Mouse (Mus musculus) CH12.LX (cell line): Measurements from ENCODE around the gene Gas7. TPM values are rescaled to one million over a fixed set of nuclear protein-coding genes. Genes with fewer than 3 reads are reported as not detected.

Source experiments
- DNase-seq: peaks from one replicate; pipeline ENCODE4 v3.0.0-alpha.2; 2013; ENCODE audit errors: extremely low read depth
- H3K27ac ChIP-seq: 2 replicates; pipeline ENCODE4 v1.5.1; 2012; ENCODE audit warnings: low read depth, mild to moderate bottlenecking, control low read depth, moderate library complexity; ENCODE audit not compliant: insufficient read depth
- H3K27me3 ChIP-seq: replicated peaks from 2 replicates; pipeline ENCODE3; 2012; ENCODE audit warnings: inconsistent platforms
- H3K36me3 ChIP-seq, 2 experiments: replicated peaks in 1 of 2; 2 replicates each; pipeline versions ENCODE3 to v1.6.1; 2012; ENCODE audit warnings: inconsistent platforms in 1 of 2, low read length in 1 of 2, mild to moderate bottlenecking in 1 of 2, mixed read lengths in 1 of 2, moderate library complexity in 1 of 2; ENCODE audit not compliant: control insufficient read depth in 1 of 2, insufficient read depth in 1 of 2
- H3K4me1 ChIP-seq, 2 experiments: 2 replicates each; pipeline ENCODE4 v1.6.1; 2012; ENCODE audit warnings: inconsistent platforms in 1 of 2, moderate library complexity in 1 of 2; ENCODE audit not compliant: insufficient read depth in 2 of 2, control insufficient read depth in 1 of 2
- H3K4me2 ChIP-seq: 2 replicates; pipeline ENCODE4 v1.6.1; 2012; ENCODE audit warnings: low read depth, mild to moderate bottlenecking, control low read depth; ENCODE audit not compliant: poor library complexity, insufficient read depth, severe bottlenecking
- H3K4me3 ChIP-seq, 3 experiments: fragments of 150-350 bp in 1 of 3; sonication (generic) in 1 of 3; replicated peaks in 1 of 3; 2 replicates each; pipeline versions ENCODE3 to v1.5.1; 2011 to 2012; ENCODE audit warnings: low read depth in 2 of 3, low read length in 2 of 3, mild to moderate bottlenecking in 2 of 3, moderate library complexity in 2 of 3, control low read depth in 1 of 3, improper control_type of control experiment in 1 of 3, inconsistent platforms in 1 of 3, mixed read lengths in 1 of 3; ENCODE audit not compliant: poor library complexity in 1 of 3
- H3K79me2 ChIP-seq: replicated peaks from 2 replicates; pipeline ENCODE4 v1.6.1; 2012; ENCODE audit warnings: mild to moderate bottlenecking, moderate library complexity; ENCODE audit not compliant: control insufficient read depth, poor library complexity, insufficient read depth, severe bottlenecking; ENCODE audit errors: extremely low read depth
- H3K9ac ChIP-seq: 2 replicates; pipeline ENCODE4 v1.6.1; 2012; ENCODE audit warnings: low read depth, mild to moderate bottlenecking, control low read depth, moderate library complexity; ENCODE audit not compliant: insufficient read depth
- H3K9me3 ChIP-seq: replicated peaks from 2 replicates; pipeline ENCODE3; 2012; ENCODE audit warnings: low read length, inconsistent platforms, mixed read lengths
- BHLHE40 ChIP-seq: IDR thresholded peaks from 2 replicates; pipeline ENCODE4 v1.6.1; 2011; ENCODE audit warnings: mild to moderate bottlenecking, low read depth, low read length, improper control_type of control experiment
- CHD1 ChIP-seq: IDR thresholded peaks from 2 replicates; pipeline ENCODE4 v1.6.1; 2012; ENCODE audit warnings: low read depth, low read length, improper control_type of control experiment, inconsistent platforms
- CTCF ChIP-seq, 2 experiments: IDR thresholded peaks in 1 of 2; conservative IDR thresholded peaks in 1 of 2; 2 replicates each; pipeline ENCODE4 v1.5.1; 2011 to 2012; ENCODE audit warnings: low read depth in 2 of 2, low read length in 2 of 2, improper control_type of control experiment in 1 of 2, inconsistent platforms in 1 of 2, mild to moderate bottlenecking in 1 of 2, moderate library complexity in 1 of 2
- ELF1 ChIP-seq: IDR thresholded peaks from 2 replicates; pipeline ENCODE4 v1.6.1; 2014; ENCODE audit warnings: low read depth, mild to moderate bottlenecking, inconsistent platforms, low read length, improper control_type of control experiment
- EP300 ChIP-seq: IDR thresholded peaks from 2 replicates; pipeline ENCODE4 v1.6.1; 2011; ENCODE audit warnings: low read length, improper control_type of control experiment
- ETS1 ChIP-seq: conservative IDR thresholded peaks from 2 replicates; pipeline ENCODE4 v1.6.1; 2012; ENCODE audit warnings: low read depth, mild to moderate bottlenecking, inconsistent platforms, low read length, improper control_type of control experiment, moderate library complexity
- JUN ChIP-seq: IDR thresholded peaks from 2 replicates; pipeline ENCODE4 v1.6.1; 2011; ENCODE audit warnings: low read depth, mild to moderate bottlenecking, low read length, improper control_type of control experiment, moderate library complexity; ENCODE audit not compliant: insufficient read depth
- JUND ChIP-seq: conservative IDR thresholded peaks from 2 replicates; pipeline ENCODE4 v1.6.1; 2011; ENCODE audit warnings: low read depth, low read length, improper control_type of control experiment
- KAT2A ChIP-seq: IDR thresholded peaks from 2 replicates; pipeline ENCODE4 v1.6.1; 2012; ENCODE audit warnings: low read length, improper control_type of control experiment, inconsistent platforms; ENCODE audit not compliant: insufficient replicate concordance
- MYC ChIP-seq: IDR thresholded peaks from 2 replicates; pipeline ENCODE4 v1.6.1; 2011; ENCODE audit warnings: low read depth, mild to moderate bottlenecking, improper control_type of control experiment, low read length
- NELFE ChIP-seq: IDR thresholded peaks from 2 replicates; pipeline ENCODE4 v1.6.1; 2011; ENCODE audit warnings: low read depth, low read length, improper control_type of control experiment
- NRF1 ChIP-seq: IDR thresholded peaks from 2 replicates; pipeline ENCODE4 v1.6.1; 2014; ENCODE audit warnings: low read depth, mild to moderate bottlenecking, inconsistent platforms, low read length, improper control_type of control experiment, moderate library complexity
- PAX5 ChIP-seq: IDR thresholded peaks from 2 replicates; pipeline ENCODE4 v1.6.1; 2012; ENCODE audit warnings: low read length, inconsistent platforms, mixed read lengths
- POLR2AphosphoS2 ChIP-seq: IDR thresholded peaks from 2 replicates; pipeline ENCODE4 v1.6.1; 2011; ENCODE audit warnings: low read depth, low read length, improper control_type of control experiment
- SMC3 ChIP-seq: IDR thresholded peaks from 2 replicates; pipeline ENCODE4 v1.6.1; 2011; ENCODE audit warnings: low read depth, low read length, improper control_type of control experiment
- TCF12 ChIP-seq: IDR thresholded peaks from 2 replicates; pipeline ENCODE4 v1.6.1; 2014; ENCODE audit warnings: low read depth, mild to moderate bottlenecking, inconsistent platforms, low read length, improper control_type of control experiment
- UBTF ChIP-seq: IDR thresholded peaks from 2 replicates; pipeline ENCODE4 v1.6.1; 2012; ENCODE audit warnings: low read depth, mild to moderate bottlenecking, inconsistent platforms, low read length, improper control_type of control experiment, moderate library complexity
- USF1 ChIP-seq: IDR thresholded peaks from 2 replicates; pipeline ENCODE4 v1.6.1; 2014; ENCODE audit warnings: low read depth, mild to moderate bottlenecking, inconsistent platforms, low read length, improper control_type of control experiment
- ZC3H11A ChIP-seq: IDR thresholded peaks from 2 replicates; pipeline ENCODE4 v1.6.1; 2012; ENCODE audit warnings: low read depth, mild to moderate bottlenecking, inconsistent platforms, low read length, improper control_type of control experiment
- ZKSCAN1 ChIP-seq: IDR thresholded peaks from 2 replicates; pipeline ENCODE4 v1.6.1; 2012; ENCODE audit warnings: low read depth, inconsistent platforms, low read length, improper control_type of control experiment, borderline replicate concordance
- ZMIZ1 ChIP-seq: IDR thresholded peaks from 2 replicates; pipeline ENCODE4 v1.6.1; 2012; ENCODE audit warnings: low read depth, mild to moderate bottlenecking, inconsistent platforms, low read length, improper control_type of control experiment
- ZNF384 ChIP-seq: IDR thresholded peaks from 2 replicates; pipeline ENCODE4 v1.6.1; 2012; ENCODE audit warnings: low read depth, low read length, improper control_type of control experiment, inconsistent platforms
- dilution Hi-C: fragments of 300-500 bp; cut with MboI; formaldehyde crosslinking; loops from 2 replicates; pipeline ENCODE4 v1.14.3; 2020; ENCODE audit warnings: low sequenced_read_pairs; ENCODE audit not compliant: extremely low pct_unique_long_range_greater_than_20kb, extremely low pct_ligation_motif_present
- in situ Hi-C: fragments of 300-500 bp; cut with MboI; formaldehyde crosslinking; loops from 3 replicates; pipeline ENCODE4 v1.14.3; 2019; ENCODE audit warnings: low sequenced_read_pairs, low pct_ligation_motif_present, low pct_unique_long_range_greater_than_20kb, mixed read lengths
- polyA plus RNA-seq: library from polyadenylated mRNA; unstranded; fragments of >175 nt; gene quantifications from 2 replicates; pipeline ENCODE4 v1.2.1, GENCODE M21; 2012; ENCODE audit warnings: low read depth; ENCODE audit not compliant: insufficient read length
- total RNA-seq, 2 experiments: library from RNA; depleted of rRNA; stranded (reverse); fragments of 300-350 nt in 1 of 2; fragments of >200 nt in 1 of 2; gene quantifications; 2 replicates each; pipeline ENCODE4 v1.2.3; 2012 to 2014

Gas7 gene
- total and polyA plus RNA-seq, 3 experiments, result 7.0 to 20.8 (median 7.0) TPM

GRCm38 (mm10) chr11:67564003-67564637 lies 108.9 kb downstream of the Gas7 start (continued):
- peak; percentile 46 for TF ChIP-seq JUN

GRCm38 (mm10) chr11:67565512-67565911 lies 110.3 kb downstream of the Gas7 start:
- peaks cover 49 to 77% of the 10 kb centered on the region in 2 experiments for H3K4me1 ChIP-seq
- H3K27ac ChIP-seq, result no peak overlapping the region
- no peak overlapping the region for H3K4me2 ChIP-seq
- H3K9ac ChIP-seq, result no peak overlapping the region
- in situ Hi-C loops (loop anchor here (5.0 kb wide), 1 partner anchor 33 kb away; no protein-coding TSS in a partner anchor), dilution Hi-C loops (no loop called here)
- H3K27me3 ChIP-seq, result no peaks in the 10 kb centered on the region
- H3K36me3 ChIP-seq, result peaks cover 0 to 15% of the 10 kb centered on the region in 2 experiments
- TF ChIP-seq CTCF (conservative IDR thresholded peaks at IDR 0.05 in 1 of 2, IDR thresholded peaks at IDR 0.05 in 1 of 2; ENCODE audit: low read depth in 2 of 2, low read length in 2 of 2), result no peak
- no peak for TF ChIP-seq NRF1
- no peak for TF ChIP-seq ELF1
- no peak for TF ChIP-seq ZC3H11A
- TF ChIP-seq JUND, result no peak
- TF ChIP-seq SMC3, result no peak
- no peak for TF ChIP-seq POLR2AphosphoS2
- no peak for TF ChIP-seq CHD1
- TF ChIP-seq ZNF384, result no peak
- no peak for TF ChIP-seq PAX5
- TF ChIP-seq TCF12, result no peak
- TF ChIP-seq NELFE, result no peak
- no peak for TF ChIP-seq ZMIZ1
- TF ChIP-seq UBTF, result no peak
- H3K9me3 ChIP-seq, result no peaks in the 10 kb centered on the region
- H3K79me2 ChIP-seq, result no peaks in the 10 kb centered on the region
- H3K4me3 ChIP-seq, result no peak overlapping the region
- no peak for DNase-seq

GRCm38 (mm10) chr11:67566704-67567103 lies 111.5 kb downstream of the Gas7 start:
- Histone ChIP-seq H3K4me3 (no peak overlapping the region), H3K27me3 (no peaks in the 10 kb centered on the region), H3K36me3 (peaks cover 0 to 27% of the 10 kb centered on the region in 2 experiments), H3K9me3 (peaks cover 2% of the 10 kb centered on the region), H3K4me2 (peak overlapping the region; percentile 14; the same call in 1 of the 2 replicates), H3K9ac (no peak overlapping the region), H3K4me1 (peaks cover 55 to 84% of the 10 kb centered on the region in 2 experiments), H3K27ac (no peak overlapping the region), H3K79me2 (no peaks in the 10 kb centered on the region)
- no peak for TF ChIP-seq KAT2A
- TF ChIP-seq USF1, result no peak
- no peak for TF ChIP-seq ZKSCAN1
- no peak for TF ChIP-seq CHD1
- TF ChIP-seq BHLHE40, result peak; percentile 70
- TF ChIP-seq ETS1, result peak; percentile 88
- TF ChIP-seq MYC, result peak; percentile 33; the same call in 1 of the 2 replicates
- TF ChIP-seq EP300, result peak; percentile 52
- 0 out of 2 replicates have a peak, but pooled peaks have one; percentile 8 for TF ChIP-seq SMC3
- in situ Hi-C loops (loop anchor here (5.0 kb wide), 1 partner anchor 34 kb away; no protein-coding TSS in a partner anchor), dilution Hi-C loops (no loop called here)
- DNase-seq, result peak; percentile 81
